34 mouse cellular contexts compared by ENCODE assay signal in the genomic region with DNA sequence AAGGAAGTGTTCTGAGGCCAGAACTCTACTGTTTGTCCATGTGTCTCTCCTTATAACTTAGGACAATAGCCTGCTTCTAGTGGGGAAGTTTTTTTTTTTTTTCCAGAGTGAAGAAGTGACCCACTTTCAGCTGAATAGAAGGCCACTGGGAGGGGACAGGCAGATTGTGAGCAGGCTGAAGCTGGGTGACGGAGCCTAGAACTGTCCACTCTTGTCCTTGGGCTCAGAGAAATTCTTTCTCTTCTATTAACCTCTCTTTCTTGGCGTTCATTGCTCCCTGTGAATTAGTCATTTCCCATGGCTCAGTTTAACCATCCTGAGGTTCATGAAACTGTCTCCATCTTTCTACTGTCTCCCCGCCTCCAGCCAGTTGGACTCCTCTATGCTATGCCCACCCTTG. TPM values are rescaled to one million over a fixed set of nuclear protein-coding genes. Genes with fewer than 3 reads are reported as not detected.
A peak's percentile ranks its signal among the peaks of the same experiment; 100 is the strongest.
DNase-seq lines count a peak whose midpoint lies in the region; ATAC-seq lines count a peak whose summit lies in the region.
"Had no signal": no experiment of that assay in that cellular context is flagged by ENCODE, and none has a peak within 500 bp of the region (broad histone marks: within the 10 kb centered on the region; RNA-seq: fewer than 3 reads in every experiment).

No protein-coding gene starts in this region.

- H3K4me3 ChIP-seq in neural tube, embryonic 11.5 days (ENCODE audit: low read depth, low read length), result no peak overlapping the region
- no peak overlapping the region for H3K4me3 ChIP-seq in neural tube, embryonic 15.5 days (replicated peaks)
- H3K4me3 ChIP-seq: embryonic facial prominence, embryonic 10.5 days; embryonic facial prominence, embryonic 13.5 days; erythroblast, embryonic 14.5 days; forebrain, embryonic 12.5 days; forebrain, embryonic 15.5 days; heart, embryonic 15.5 days; hindbrain, embryonic 10.5 days; hindbrain, embryonic 13.5 days; intestine, embryonic 15.5 days had no signal

- H3K9me3 ChIP-seq in neural tube, embryonic 11.5 days (ENCODE audit: control insufficient read depth, low read length), result no peaks in the 10 kb centered on the region
- no peaks in the 10 kb centered on the region for H3K9me3 ChIP-seq in neural tube, embryonic 15.5 days (replicated peaks)
- H3K9me3 ChIP-seq: embryonic facial prominence, embryonic 10.5 days; embryonic facial prominence, embryonic 13.5 days; forebrain, embryonic 12.5 days; forebrain, embryonic 15.5 days; G1E; heart, embryonic 15.5 days; hindbrain, embryonic 10.5 days; hindbrain, embryonic 13.5 days; intestine, embryonic 15.5 days had no signal

- no peak overlapping the region for H3K27ac ChIP-seq in neural tube, embryonic 11.5 days (ENCODE audit: low read depth, low read length)
- H3K27ac ChIP-seq in neural tube, embryonic 15.5 days (replicated peaks), result no peak overlapping the region
- H3K27ac ChIP-seq: embryonic facial prominence, embryonic 10.5 days; embryonic facial prominence, embryonic 13.5 days; forebrain, embryonic 12.5 days; forebrain, embryonic 15.5 days; heart, embryonic 15.5 days; hindbrain, embryonic 10.5 days; hindbrain, embryonic 13.5 days; intestine, embryonic 15.5 days had no signal

- no peaks in the 10 kb centered on the region for H3K4me1 ChIP-seq in neural tube, embryonic 11.5 days (ENCODE audit: control insufficient read depth, insufficient read depth, low read length)
- H3K4me1 ChIP-seq in neural tube, embryonic 15.5 days, result peaks cover 2% of the 10 kb centered on the region
- H3K4me1 ChIP-seq: embryonic facial prominence, embryonic 10.5 days; embryonic facial prominence, embryonic 13.5 days; forebrain, embryonic 12.5 days; heart, embryonic 15.5 days; intestine, embryonic 15.5 days had no signal

- no peak for ATAC-seq in neural tube, embryonic 11.5 days (ENCODE audit: insufficient read depth, low FRiP score, low TSS enrichment)
- ATAC-seq in neural tube, embryonic 15.5 days (ENCODE audit: low FRiP score), result no peak
- ATAC-seq: forebrain, embryonic 15.5 days; hindbrain, embryonic 16.5 days; intestine, embryonic 15.5 days; Patski had no signal

- no peaks in the 10 kb centered on the region for H3K27me3 ChIP-seq in neural tube, embryonic 11.5 days (ENCODE audit: control insufficient read depth, insufficient read depth, low read length)
- no peaks in the 10 kb centered on the region for H3K27me3 ChIP-seq in neural tube, embryonic 15.5 days (replicated peaks)
- H3K27me3 ChIP-seq: embryonic facial prominence, embryonic 13.5 days; heart, embryonic 15.5 days; hindbrain, embryonic 13.5 days; intestine, embryonic 15.5 days; Patski had no signal

- 90% methylated on average over 3 of the region's 3 CpGs for WGBS in neural tube, embryonic 11.5 days
- 86% methylated on average over 3 of the region's 3 CpGs for WGBS in neural tube, embryonic 15.5 days

- no peak overlapping the region for H3K4me2 ChIP-seq in neural tube, embryonic 11.5 days (ENCODE audit: low read depth)
- H3K4me2 ChIP-seq in neural tube, embryonic 15.5 days, result no peak overlapping the region
- H3K4me2 ChIP-seq: embryonic facial prominence, embryonic 13.5 days; forebrain, embryonic 12.5 days; forebrain, embryonic 15.5 days; heart, embryonic 11.5 days; heart, embryonic 15.5 days; hindbrain, embryonic 13.5 days; intestine, embryonic 15.5 days had no signal

- H3K36me3 ChIP-seq in neural tube, embryonic 11.5 days (ENCODE audit: control insufficient read depth, insufficient read depth, low read length), result no peaks in the 10 kb centered on the region
- 0 out of 2 replicates have a peak, but pooled peaks cover 2% of the 10 kb centered on the region for H3K36me3 ChIP-seq in neural tube, embryonic 15.5 days
- H3K36me3 ChIP-seq: embryonic facial prominence, embryonic 10.5 days; embryonic facial prominence, embryonic 13.5 days; forebrain, embryonic 12.5 days; forebrain, embryonic 15.5 days; G1E; heart, embryonic 15.5 days; intestine, embryonic 15.5 days had no signal

- peak; percentile 57 for DNase-seq in adrenal gland, adult 2 months
- no peak for DNase-seq in adrenal gland, postnatal 25 days
- DNase-seq in neural tube, embryonic 11.5 days (ENCODE audit: low spot score), result peak; percentile 4
- DNase-seq in retina, postnatal 1 day, result peak; percentile 11
- DNase-seq in kidney, adult 18-20 months, result no peak
- DNase-seq: B cell, adult 2 months; cerebellum, adult 11-12 months; cerebellum, adult 8-10 months; cerebellum, postnatal 10 days; cerebellum, postnatal 36 days; embryo, embryonic 11 days; gastrocnemius, postnatal 10 days; gastrocnemius, postnatal 36 days; heart, postnatal 10 days; heart, postnatal 36 days; kidney, adult 11 months had no signal

- H3K9ac ChIP-seq in neural tube, embryonic 11.5 days (ENCODE audit: low read length), result no peak overlapping the region
- no peak overlapping the region for H3K9ac ChIP-seq in neural tube, embryonic 15.5 days (replicated peaks)
- H3K9ac ChIP-seq: embryonic facial prominence, embryonic 13.5 days; forebrain, embryonic 12.5 days; forebrain, embryonic 15.5 days; heart, embryonic 15.5 days; hindbrain, embryonic 13.5 days; intestine, embryonic 15.5 days had no signal

RNA-seq across cellular contexts. Expression of a gene that starts 13.6 kb away (rescaled TPM):
- total RNA-seq in adrenal gland, adult 2 months (2021), result not detected
- polyA plus RNA-seq in adrenal gland, adult 2 months (2012; rRNA removed), result not detected in 2 replicates
- not detected in 2 replicates for total RNA-seq in adrenal gland, postnatal 25 days (2021)
- 5.8 and 5.9 TPM in 2 replicates for polyA plus RNA-seq in neural tube, embryonic 11.5 days (2014; fragmentation: Nextera tagmentation; extraction: Ambion mirVana)
- polyA plus RNA-seq in neural tube, embryonic 15.5 days (2015; fragmentation: Nextera tagmentation; extraction: Ambion mirVana), result 3.2 and 3.5 TPM in 2 replicates
- total RNA-seq: CH12.LX; gastrocnemius, adult 18-20 months; gastrocnemius, postnatal 10 days; gastrocnemius, postnatal 36 days; granulocyte monocyte progenitor cell, adult 5-6 weeks; heart, adult 8-10 months; heart, postnatal 10 days; heart, postnatal 36 days had no signal
- polyA plus RNA-seq: embryonic facial prominence, embryonic 13.5 days; erythroblast, embryonic 14.5 days; forebrain, embryonic 12.5 days; forebrain, embryonic 15.5 days; G1E; heart, embryonic 11.5 days; heart, embryonic 15.5 days; intestine, embryonic 15.5 days; Patski had no signal

Comparison
In these comparisons a context has a peak if more than half of its experiments do, and no peak if none do; other contexts are left out.
1. DNase-seq: peak in adrenal gland, adult 2 months (single experiment), neural tube, embryonic 11.5 days (single experiment) and retina, postnatal 1 day (single experiment); none in adrenal gland, postnatal 25 days (single experiment) and kidney, adult 18-20 months (single experiment).